Comparison of ENCODE assay signal across 17 mouse cellular contexts in the genomic region with DNA sequence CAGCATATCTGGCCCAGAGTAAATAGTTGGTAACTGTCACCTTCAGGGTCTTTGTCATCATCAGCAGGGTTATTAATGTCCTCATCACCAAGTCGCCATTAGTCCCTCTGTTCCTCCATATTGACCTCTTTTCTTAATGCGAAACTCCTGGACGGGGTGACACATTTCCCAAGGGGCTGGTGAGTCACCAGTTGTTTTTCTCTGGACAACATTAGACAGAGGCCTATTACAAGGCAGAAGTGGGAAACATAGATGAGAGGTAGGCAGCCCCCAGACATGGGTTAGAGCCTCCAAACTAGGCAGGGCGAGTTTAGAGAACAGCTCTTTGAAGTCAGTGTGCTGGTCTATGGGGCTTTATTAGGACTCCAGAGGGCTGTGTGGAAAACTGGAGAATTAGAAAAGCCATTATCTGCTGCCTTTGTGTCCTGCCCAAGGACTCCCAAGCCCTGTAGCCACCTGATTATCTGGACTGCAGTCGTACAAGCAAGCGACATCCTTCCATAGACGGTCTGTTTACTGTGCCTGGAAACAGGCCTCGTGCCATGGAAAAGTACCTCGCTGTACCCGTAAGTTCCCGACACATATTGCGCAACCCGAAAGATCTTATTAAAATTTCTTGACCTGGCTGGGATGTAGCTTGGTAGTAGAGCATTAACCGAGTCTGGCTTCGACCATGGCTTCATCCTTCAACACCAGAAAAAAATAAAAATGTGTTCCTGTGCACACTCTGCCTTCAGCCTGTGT.
DNase-seq lines count a peak whose midpoint lies in the region; ATAC-seq and TF ChIP-seq lines count a peak whose summit lies in the region.
"Had no signal": no experiment of that assay in that cellular context is flagged by ENCODE, and none has a peak within 500 bp of the region (broad histone marks: within the 10 kb centered on the region; RNA-seq: fewer than 3 reads in every experiment).

No protein-coding gene starts in this region.

- no peaks in the 10 kb centered on the region for H3K9me3 ChIP-seq in lung, postnatal 0 days (ENCODE audit: low read length)
- H3K9me3 ChIP-seq: hindbrain, embryonic 10.5 days; liver, embryonic 12.5 days; midbrain, embryonic 15.5 days; neural tube, embryonic 12.5 days; stomach, embryonic 15.5 days had no signal

- no peak overlapping the region for H3K4me2 ChIP-seq in lung, postnatal 0 days (replicated peaks; ENCODE audit: low read depth, low read length)
- H3K4me2 ChIP-seq: liver, embryonic 12.5 days; midbrain, embryonic 15.5 days; neural tube, embryonic 12.5 days; stomach, embryonic 15.5 days had no signal

- intact Hi-C loops in heart, postnatal 14 days (cut with DNase I): no loop called here

- H3K9ac ChIP-seq in lung, postnatal 0 days (replicated peaks; ENCODE audit: low read depth): no peak overlapping the region
- H3K9ac ChIP-seq: liver, embryonic 12.5 days; midbrain, embryonic 15.5 days; neural tube, embryonic 12.5 days; stomach, embryonic 15.5 days had no signal

- H3K4me1 ChIP-seq in lung, adult 2 months (ENCODE audit: control insufficient read depth, insufficient read depth, low read length): 0 out of 2 replicates have a peak, but pooled peaks cover 6% of the 10 kb centered on the region
- H3K4me1 ChIP-seq in lung, postnatal 0 days (ENCODE audit: insufficient read depth, low read depth, low read length): no peaks in the 10 kb centered on the region
- H3K4me1 ChIP-seq: hindbrain, embryonic 10.5 days; liver, embryonic 12.5 days; midbrain, embryonic 15.5 days; neural tube, embryonic 12.5 days; stomach, embryonic 15.5 days had no signal

- ATAC-seq in lung, postnatal 0 days: no peak
- ATAC-seq: forebrain, embryonic 14.5 days; liver, embryonic 12.5 days; midbrain, embryonic 15.5 days had no signal

- H3K36me3 ChIP-seq in lung, postnatal 0 days (ENCODE audit: insufficient read depth, low read length): no peaks in the 10 kb centered on the region
- H3K36me3 ChIP-seq: hindbrain, embryonic 10.5 days; liver, embryonic 12.5 days; midbrain, embryonic 15.5 days; neural tube, embryonic 12.5 days; stomach, embryonic 15.5 days had no signal

- no peak for TF ChIP-seq EP300 in lung, postnatal 0 days (IDR thresholded peaks at IDR 0.05)

- H3K4me3 ChIP-seq in lung, adult 2 months (replicated peaks; ENCODE audit: extremely low read depth, low read depth, low read length): no peak overlapping the region
- no peak overlapping the region for H3K4me3 ChIP-seq in lung, postnatal 0 days (ENCODE audit: low read depth, low read length)
- H3K4me3 ChIP-seq: hindbrain, embryonic 10.5 days; liver, embryonic 12.5 days; midbrain, embryonic 15.5 days; neural tube, embryonic 12.5 days; stomach, embryonic 15.5 days had no signal

- WGBS in lung, adult 2 months: 65% methylated on average over 15 of the region's 15 CpGs
- WGBS in lung, postnatal 0 days: 68% methylated on average over 15 of the region's 15 CpGs

- H3K27ac ChIP-seq in lung, postnatal 0 days (ENCODE audit: low read length): no peak overlapping the region
- H3K27ac ChIP-seq: hindbrain, embryonic 10.5 days; liver, embryonic 12.5 days; midbrain, embryonic 15.5 days; neural tube, embryonic 12.5 days; stomach, embryonic 15.5 days had no signal

- TF ChIP-seq CTCF in lung, adult 2 months (IDR thresholded peaks at IDR 0.05; ENCODE audit: insufficient read depth, low read length): no peak
- no peak for TF ChIP-seq CTCF in lung, postnatal 0 days (IDR thresholded peaks at IDR 0.05)

- TF ChIP-seq POLR2A in lung, adult 2 months (IDR thresholded peaks at IDR 0.05; ENCODE audit: borderline replicate concordance, extremely low read depth, low read depth, low read length): no peak

- peak; percentile 55 to 76 for DNase-seq in heart, adult 9 months (ENCODE audit: low spot score in 2 of 2)
- no peak for DNase-seq in heart, postnatal 14 days
- peak; percentile 41 for DNase-seq in lung, adult 2 months
- no peak for DNase-seq in lung, postnatal 0 days (ENCODE audit: low spot score)
- DNase-seq in adrenal gland, postnatal 25 days: peak; percentile 20
- peak; percentile 88 for DNase-seq in skeletal muscle tissue, adult 2 months (ENCODE audit: low read depth, low spot score)
- DNase-seq in cerebellum, postnatal 36 days: no peak
- DNase-seq: cerebellum, adult 8-10 months; layer of hippocampus, adult 9-11 months; right cerebral cortex, postnatal 4 days; thymus, postnatal 25 days had no signal

- H3K27me3 ChIP-seq in lung, postnatal 0 days (replicated peaks; ENCODE audit: insufficient read depth, low read length): no peaks in the 10 kb centered on the region
- H3K27me3 ChIP-seq: liver, embryonic 12.5 days; midbrain, embryonic 15.5 days; neural tube, embryonic 12.5 days; stomach, embryonic 15.5 days had no signal

Comparison
In these comparisons a context has a peak if more than half of its experiments do, and no peak if none do; other contexts are left out.
1. DNase-seq: peak in heart, adult 9 months (2 of 2), lung, adult 2 months (single experiment), adrenal gland, postnatal 25 days (single experiment) and skeletal muscle tissue, adult 2 months (single experiment); none in heart, postnatal 14 days (0 of 2), lung, postnatal 0 days (single experiment) and cerebellum, postnatal 36 days (0 of 2).